Mouse (Mus musculus) olfactory bulb, adult 2 months (tissue): ENCODE results near the gene 5730522E02Rik. TPM values are rescaled to one million over a fixed set of nuclear protein-coding genes. Genes with fewer than 3 reads are reported as not detected.
A peak's percentile ranks its signal among the peaks of the same experiment; 100 is the strongest.

Experiments
- H3K27ac ChIP-seq: fragments of 200-500 bp; 2 replicates; pipeline ENCODE4 v1.5.1; 2012; ENCODE audit warnings: low read depth, low read length; ENCODE audit not compliant: insufficient read depth
- H3K4me1 ChIP-seq: fragments of 200-500 bp; 2 replicates; pipeline ENCODE4 v1.6.1; 2012; ENCODE audit warnings: low read length; ENCODE audit not compliant: control insufficient read depth, insufficient read depth
- H3K4me3 ChIP-seq: fragments of 200-500 bp; 2 replicates; pipeline ENCODE4 v1.5.1; 2012; ENCODE audit warnings: mild to moderate bottlenecking, low read depth, low read length, moderate library complexity; ENCODE audit not compliant: insufficient read depth
- CTCF ChIP-seq: fragments of 200-500 bp; IDR thresholded peaks from 2 replicates; pipeline ENCODE4 v1.5.1; 2012; ENCODE audit warnings: low read depth, mild to moderate bottlenecking, low read length, moderate library complexity; ENCODE audit not compliant: insufficient read depth
- POLR2A ChIP-seq: fragments of 200-500 bp; IDR thresholded peaks from 2 replicates; pipeline ENCODE4 v1.6.1; 2012; ENCODE audit warnings: mild to moderate bottlenecking, low read depth, low read length, moderate library complexity; ENCODE audit not compliant: insufficient read depth
- WGBS: fragments of 180-500 bp; shearing (Covaris S2); methylation state at CpG from one replicate; pipeline ENCODE4 v1.1.7; 2018; 5-methylcytosine and 5-hydroxymethylcytosine counted together
- polyA plus RNA-seq: library from polyadenylated mRNA; stranded (reverse); fragments of >200 nt; gene quantifications from 2 replicates; pipeline ENCODE4 v1.2.4, GENCODE M21; 2012; ENCODE audit warnings: low replicate concordance; ENCODE audit not compliant: missing spikeins, insufficient read depth, insufficient read length

The 5730522E02Rik gene
- polyA plus RNA-seq, 1 experiment = not detected

- no peak for TF ChIP-seq POLR2A
- no peak for TF ChIP-seq CTCF
- peaks cover 3% of the 10 kb centered on the region; the same call in 1 of the 2 replicates for H3K4me1 ChIP-seq
- no peak overlapping the region for H3K27ac ChIP-seq
- H3K4me3 ChIP-seq = 0 out of 2 replicates have a peak overlapping the region, but pooled peaks have one; percentile 16
- 31% methylated on average over 8 of the region's 8 CpGs for WGBS
Observed at GRCm38 (mm10) chr11:26103698-26104097, 106.9 kb downstream of the 5730522E02Rik start.

- no peak overlapping the region for H3K4me3 ChIP-seq
- TF ChIP-seq CTCF (no peak), POLR2A (no peak)
- 55% methylated on average over 4 of the region's 4 CpGs for WGBS
Observed at GRCm38 (mm10) chr11:26102878-26103277, 107.7 kb downstream of the 5730522E02Rik start.

GRCm38 (mm10) chr11:26100077-26100476 lies 110.5 kb downstream of the 5730522E02Rik start:
- whole genome bisulfite sequencing = 60% methylated on average over 5 of the region's 5 CpGs
- no peak overlapping the region for H3K27ac ChIP-seq
- TF ChIP-seq POLR2A = no peak
- TF ChIP-seq CTCF = no peak
- H3K4me1 ChIP-seq = peaks cover 3% of the 10 kb centered on the region; the same call in 1 of the 2 replicates
- H3K4me3 ChIP-seq = no peak overlapping the region

More at GRCm38 (mm10) chr11:26102878-26103277, 107.7 kb downstream of the 5730522E02Rik start:
- no peak overlapping the region for H3K27ac ChIP-seq
- peaks cover 3% of the 10 kb centered on the region; the same call in 1 of the 2 replicates for H3K4me1 ChIP-seq

- TF ChIP-seq CTCF (no peak), POLR2A (no peak)
- 95% methylated on average over 2 of the region's 2 CpGs for WGBS
- no peak overlapping the region for H3K27ac ChIP-seq
- H3K4me3 ChIP-seq = no peak overlapping the region
- peaks cover 3% of the 10 kb centered on the region; the same call in 1 of the 2 replicates for H3K4me1 ChIP-seq
Observed at GRCm38 (mm10) chr11:26098933-26099332, 111.6 kb downstream of the 5730522E02Rik start.

- TF ChIP-seq CTCF (no peak), POLR2A (no peak)
- no peak overlapping the region for H3K27ac ChIP-seq
- no peaks in the 10 kb centered on the region for H3K4me1 ChIP-seq
- WGBS = 75% methylated on average over 1 of the region's 1 CpGs
- no peak overlapping the region for H3K4me3 ChIP-seq
Observed at GRCm38 (mm10) chr11:26096095-26096494, 114.5 kb downstream of the 5730522E02Rik start.

GRCm38 (mm10) chr11:26088993-26089392 lies 121.6 kb downstream of the 5730522E02Rik start:
- Histone ChIP-seq H3K4me3 (no peak overlapping the region), H3K27ac (no peak overlapping the region), H3K4me1 (no peaks in the 10 kb centered on the region)
- TF ChIP-seq POLR2A = no peak
- no peak for TF ChIP-seq CTCF
- WGBS = 52% methylated on average over 5 of the region's 5 CpGs

GRCm38 (mm10) chr11:26086679-26087078 lies 123.9 kb downstream of the 5730522E02Rik start:
- Histone ChIP-seq H3K4me1 (0 out of 2 replicates have a peak, but pooled peaks cover 2% of the 10 kb centered on the region), H3K4me3 (no peak overlapping the region), H3K27ac (no peak overlapping the region)
- TF ChIP-seq CTCF (no peak), POLR2A (no peak)
- WGBS = 79% methylated on average over 7 of the region's 7 CpGs

- Histone ChIP-seq H3K27ac (no peak overlapping the region), H3K4me1 (0 out of 2 replicates have a peak, but pooled peaks cover 2% of the 10 kb centered on the region), H3K4me3 (no peak overlapping the region)
- TF ChIP-seq POLR2A (no peak), CTCF (no peak)
- 71% methylated on average over 6 of the region's 6 CpGs for WGBS
Observed at GRCm38 (mm10) chr11:26085380-26086035, 125.1 kb downstream of the 5730522E02Rik start.

GRCm38 (mm10) chr11:26076335-26076734 lies 134.2 kb downstream of the 5730522E02Rik start:
- Histone ChIP-seq H3K4me1 (peaks cover 5% of the 10 kb centered on the region), H3K27ac (no peak overlapping the region), H3K4me3 (no peak overlapping the region)
- WGBS = 67% methylated on average over 2 of the region's 2 CpGs
- TF ChIP-seq CTCF = no peak
- no peak for TF ChIP-seq POLR2A

- no peak for TF ChIP-seq CTCF
- TF ChIP-seq POLR2A = no peak
- H3K4me3 ChIP-seq = no peak overlapping the region
- WGBS = 65% methylated on average over 6 of the region's 6 CpGs
- H3K4me1 ChIP-seq = peaks cover 5% of the 10 kb centered on the region
- no peak overlapping the region for H3K27ac ChIP-seq
Observed at GRCm38 (mm10) chr11:26075536-26075935, 135.0 kb downstream of the 5730522E02Rik start.
